Mouse (Mus musculus): Measurements from ENCODE around the gene Bcl2a1a.
"Not testable (repeated sequence)": the region's sequence is repeated elsewhere in the genome, so short reads cannot be mapped to it uniquely, and the experiment has no call there.

Gene Bcl2a1a

DNA sequence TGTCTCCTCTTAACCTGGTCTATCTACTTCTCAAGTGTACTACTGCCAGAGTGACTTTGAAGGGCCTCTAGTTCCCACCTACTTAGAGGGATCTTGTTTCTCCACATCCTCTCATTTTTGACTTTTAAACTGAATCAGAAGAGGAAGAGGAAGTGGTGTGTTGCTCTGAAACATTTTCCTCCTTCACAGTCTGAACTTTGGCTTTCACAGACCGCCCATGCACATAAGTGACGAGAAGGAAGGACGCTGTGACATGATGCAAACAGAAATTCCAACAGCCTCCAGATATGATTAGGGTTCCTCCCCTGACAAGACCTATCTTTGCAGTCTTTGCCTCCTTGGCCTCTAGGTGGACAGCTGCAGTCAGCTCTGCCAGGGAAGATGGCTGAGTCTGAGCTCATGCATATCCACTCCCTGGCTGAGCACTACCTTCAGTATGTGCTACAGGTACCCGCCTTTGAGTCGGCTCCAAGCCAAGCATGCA lies at the start of gene Bcl2a1a:
Gene Bcl2a1a (plus strand): TSS at position 231 of the 484 bp plus-strand sequence.
- DNase-seq, result peak; percentile 21

DNA sequence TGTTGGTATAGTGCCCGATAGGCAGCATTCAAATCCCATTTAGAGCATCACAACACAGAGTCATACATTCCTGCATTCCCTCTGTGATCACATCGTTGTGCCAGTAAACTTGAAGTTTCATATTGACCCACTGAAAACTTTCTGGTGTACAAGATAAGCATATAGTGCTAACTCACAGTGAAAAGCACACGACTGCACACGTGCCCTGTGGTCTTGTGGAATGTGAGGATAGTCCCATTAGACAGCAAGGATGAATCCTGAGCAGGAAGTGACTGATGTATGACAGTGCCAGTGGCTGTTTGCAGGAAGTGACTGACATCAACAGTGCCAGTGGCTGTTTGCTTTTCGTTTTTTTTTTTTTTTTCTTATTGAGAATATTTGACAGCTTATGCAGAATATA lies 40.1 kb upstream of the Bcl2a1a start:
- not testable (repeated sequence) for DNase-seq

DNA sequence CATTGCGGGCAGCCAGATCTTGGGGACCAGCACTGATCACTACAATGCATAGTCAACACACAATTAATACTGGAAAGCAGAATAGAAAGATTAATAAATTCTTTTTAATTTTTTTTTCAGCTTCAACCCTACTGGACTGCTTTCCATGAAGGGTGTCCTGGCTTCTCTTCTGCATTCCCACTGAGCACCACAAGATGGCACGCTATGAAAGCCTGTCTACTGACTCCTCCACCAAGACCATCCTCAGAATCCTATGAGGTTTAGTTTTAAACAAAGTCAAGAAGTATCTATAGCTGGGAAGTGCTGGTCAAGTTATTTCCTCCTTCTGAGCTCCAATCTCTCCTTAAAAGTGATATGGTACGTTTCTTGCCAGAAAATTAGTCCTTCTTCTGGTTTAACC lies 18.4 kb upstream of the Bcl2a1a start:
- DNase-seq, result not testable (repeated sequence)

DNA sequence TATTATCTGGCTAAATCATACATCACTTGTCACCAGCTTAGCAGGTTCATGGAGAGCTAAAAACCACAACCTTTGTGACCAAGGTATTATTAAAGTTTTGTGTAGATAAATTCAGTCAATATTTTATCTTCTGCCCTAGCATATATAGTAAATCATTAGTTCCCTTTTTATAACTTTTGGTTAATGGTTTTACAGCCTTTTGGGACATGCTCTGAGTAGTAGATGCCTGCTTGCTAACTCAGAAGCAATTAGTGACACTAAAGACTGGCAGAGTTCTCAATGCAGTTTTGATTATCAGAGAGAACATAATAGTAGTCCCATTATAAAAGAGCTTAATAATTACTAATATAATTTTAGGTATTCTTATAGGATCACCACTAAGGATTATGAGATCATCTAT lies 5.2 kb upstream of the Bcl2a1a start:
- not testable (repeated sequence) for DNase-seq

DNA sequence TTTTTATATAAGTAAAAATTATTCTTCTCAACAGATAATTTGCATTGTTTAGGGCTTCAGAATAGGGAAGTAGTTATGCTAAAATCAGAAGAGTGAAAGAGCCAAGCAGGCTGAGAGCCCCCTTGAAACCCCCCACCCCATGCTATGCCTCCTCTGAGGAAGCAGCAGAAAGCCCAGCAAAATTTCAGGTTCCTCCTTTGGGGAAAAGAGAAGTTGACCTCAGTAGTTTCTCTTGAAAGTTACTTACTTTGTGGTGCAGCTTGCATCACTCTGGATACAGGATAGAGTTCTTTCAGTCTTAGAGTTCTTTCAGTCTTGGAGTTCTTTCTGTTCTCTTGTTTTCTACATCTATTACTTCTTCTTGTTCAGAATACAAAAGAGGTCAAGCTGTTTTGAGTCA lies 3.5 kb upstream of the Bcl2a1a start:
- DNase-seq, result not testable (repeated sequence)

DNA sequence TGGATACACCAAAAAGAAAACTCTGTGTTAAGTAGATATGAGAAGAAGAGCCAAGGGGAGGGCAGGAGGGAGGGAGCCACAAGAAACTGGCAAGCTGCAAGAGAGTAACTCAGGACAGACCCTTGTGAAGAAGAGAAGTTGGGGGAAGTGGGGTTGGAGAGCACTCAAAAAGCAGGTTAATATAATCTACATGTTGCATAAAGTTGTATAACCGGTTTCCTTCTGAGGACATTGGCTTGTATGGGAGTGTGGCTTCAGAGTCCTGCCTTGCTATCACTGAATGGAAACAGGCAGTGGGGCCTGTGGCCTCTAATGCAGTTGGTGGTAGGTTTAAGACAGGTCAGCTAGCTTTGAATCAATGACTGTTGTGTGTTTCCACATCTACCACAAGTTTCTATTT lies 1.5 kb upstream of the Bcl2a1a start:
- DNase-seq, result not testable (repeated sequence)

DNA sequence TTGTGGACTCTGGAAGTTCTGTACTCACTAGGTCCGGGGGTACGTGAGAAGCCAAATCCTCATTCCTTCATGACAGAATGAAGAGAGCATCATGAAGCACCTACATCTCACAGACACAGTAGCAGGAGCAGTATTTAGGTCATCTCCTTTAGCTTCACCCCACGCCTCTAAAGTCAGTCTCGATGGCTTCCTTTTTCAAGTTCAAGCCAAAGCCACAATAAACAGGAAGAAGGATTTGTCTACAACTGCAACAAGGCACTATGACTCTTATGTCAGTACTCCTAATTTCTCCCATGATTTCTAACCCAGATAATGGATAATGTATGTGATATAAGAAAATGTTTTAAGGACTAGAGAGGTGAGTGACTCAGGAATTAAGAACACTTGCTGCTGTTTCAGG lies 665 bp upstream of the Bcl2a1a start:
- DNase-seq, result not testable (repeated sequence)

DNA sequence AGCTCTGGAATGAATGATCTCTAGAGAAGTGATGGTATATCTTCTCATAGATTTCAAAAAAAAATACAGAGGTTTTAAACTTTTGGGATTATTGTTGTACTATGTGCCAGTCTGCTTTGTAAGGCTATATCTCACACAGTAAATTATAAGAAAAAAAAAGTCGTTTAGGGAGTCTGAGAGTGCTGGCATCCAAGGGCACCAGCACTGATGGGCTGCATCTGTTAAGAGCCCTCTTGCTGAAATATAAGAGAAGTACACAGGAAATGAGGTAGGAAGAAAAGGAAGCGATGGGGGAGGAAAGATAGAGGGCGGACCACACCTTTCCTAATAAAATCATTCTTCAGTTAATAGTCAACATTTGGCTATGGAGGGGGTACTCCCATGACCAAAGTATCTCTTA lies 2.2 kb downstream of the Bcl2a1a start:
- DNase-seq, result no peak

DNA sequence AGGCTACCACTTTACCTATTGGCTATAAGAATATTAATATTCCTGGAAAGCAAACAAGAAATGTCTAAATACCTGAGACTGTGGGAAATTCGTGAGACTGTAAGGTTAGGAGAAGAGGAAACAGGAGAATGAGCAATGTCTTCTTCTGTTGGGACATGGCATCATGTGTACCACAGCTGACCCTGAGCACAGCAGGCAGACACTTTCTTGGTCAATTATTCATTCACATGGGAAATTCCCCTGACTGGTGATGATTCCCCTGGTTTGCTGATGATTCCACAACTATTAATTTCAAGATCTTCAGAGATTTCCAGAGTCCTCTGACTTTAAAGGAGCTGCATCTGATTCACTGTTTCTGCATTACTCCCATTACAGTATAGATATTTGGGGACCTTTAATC lies 3.3 kb downstream of the Bcl2a1a start:
- not testable (repeated sequence) for DNase-seq

DNA sequence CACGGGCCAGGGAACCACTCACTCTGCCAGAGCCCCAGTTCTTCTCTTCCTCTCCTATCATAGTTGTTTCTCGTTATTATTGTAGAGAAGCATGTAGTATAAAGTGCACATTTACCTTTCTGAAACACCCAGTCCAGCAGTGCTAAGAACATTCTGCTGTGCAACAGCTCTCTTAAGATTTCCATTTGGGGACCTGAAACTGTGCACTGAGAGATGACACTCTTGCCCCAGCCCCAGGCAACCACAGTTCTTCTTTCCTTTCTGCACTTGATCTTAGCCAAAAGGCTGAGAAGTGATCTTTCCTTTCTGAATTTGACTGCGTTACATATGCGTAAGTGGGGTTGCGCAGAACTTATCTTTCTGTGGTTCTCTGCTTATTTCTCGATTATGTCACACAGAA lies 9.8 kb downstream of the Bcl2a1a start:
- not testable (repeated sequence) for DNase-seq

DNA sequence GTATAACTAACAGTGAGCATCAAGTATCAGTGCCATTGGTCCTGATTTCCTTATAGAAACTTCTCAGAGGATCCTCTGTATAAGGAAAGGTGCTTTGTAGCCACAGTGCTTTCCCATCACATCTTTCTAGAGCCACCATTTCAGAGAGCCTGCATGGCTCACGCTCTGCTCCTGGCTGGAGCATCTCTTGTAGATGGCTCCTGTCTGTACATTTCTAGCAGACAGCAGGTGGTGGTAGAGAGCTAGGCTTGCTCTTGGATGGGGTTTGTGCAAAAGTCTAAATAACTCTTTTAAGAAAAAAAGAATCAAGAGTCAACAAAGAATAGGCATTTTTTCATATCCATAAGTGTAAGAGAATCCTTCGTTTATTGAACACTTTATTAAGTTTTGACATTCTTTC lies 12.8 kb downstream of the Bcl2a1a start:
- DNase-seq, result not testable (repeated sequence)

DNA sequence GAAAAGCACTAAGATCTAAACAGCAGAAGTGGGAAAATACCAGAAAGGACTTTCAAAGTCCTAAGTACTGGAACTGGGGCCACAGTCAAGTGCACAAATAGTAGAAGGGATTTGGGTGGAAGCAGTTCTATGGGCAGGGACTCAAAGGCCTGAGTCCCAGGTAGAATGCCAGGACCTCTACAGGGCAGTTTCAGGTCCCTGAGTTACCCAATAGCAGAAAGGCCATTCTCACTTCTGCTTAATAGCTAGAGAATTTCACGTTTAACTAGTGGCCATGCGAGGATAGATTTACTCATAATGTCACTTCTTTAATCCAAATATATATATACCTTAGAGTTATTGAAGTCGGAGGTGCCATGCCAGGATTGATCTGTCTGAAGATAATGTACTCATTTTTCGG lies 20.2 kb downstream of the Bcl2a1a start:
- not testable (repeated sequence) for DNase-seq

DNA sequence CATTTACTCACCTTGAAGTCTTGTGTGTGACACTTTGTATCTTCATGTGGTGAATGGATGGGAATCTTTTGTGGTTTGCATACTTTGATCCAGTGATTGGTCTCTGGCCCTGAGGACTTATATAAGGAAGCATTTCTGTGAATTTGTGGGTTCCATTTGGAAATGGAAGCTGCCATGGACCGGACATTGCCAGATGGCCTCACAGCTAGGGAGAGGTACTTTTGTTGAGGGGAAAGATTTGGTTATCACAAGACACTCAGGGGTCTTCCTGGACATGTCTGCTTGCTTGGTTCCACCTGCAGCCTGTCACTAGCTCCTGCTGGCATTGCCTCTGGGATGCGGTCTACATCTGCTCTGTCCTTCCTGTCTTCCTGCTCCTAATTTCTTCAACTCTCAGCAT lies 23.1 kb downstream of the Bcl2a1a start:
- DNase-seq, result not testable (repeated sequence)

DNA sequence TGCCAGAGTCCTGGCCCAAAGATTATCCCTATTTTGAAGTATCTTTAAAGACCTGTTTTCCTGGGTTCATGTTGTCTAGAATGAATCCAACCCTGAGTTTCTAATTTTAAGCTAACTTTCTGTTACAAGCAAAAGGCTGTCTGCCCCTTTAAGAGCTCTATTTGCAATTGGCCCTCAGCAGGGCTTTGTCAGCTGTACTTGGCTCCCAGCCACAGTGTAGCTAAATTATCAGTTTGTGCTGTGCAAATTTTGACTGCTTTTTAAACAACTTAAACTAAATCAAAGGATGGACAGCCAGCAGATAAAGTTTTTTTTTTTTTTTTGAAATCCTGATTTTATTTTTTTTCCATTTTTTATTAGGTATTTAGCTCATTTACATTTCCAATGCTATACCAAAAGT lies 44.8 kb downstream of the Bcl2a1a start:
- DNase-seq, result not testable (repeated sequence)
